Mouse (Mus musculus): ENCODE data around the gene Il34. TPM values are rescaled to one million over a fixed set of nuclear protein-coding genes. Genes with fewer than 3 reads are reported as not detected.

Gene Il34
- total RNA-seq, 2 experiments from 2014 or later = 1.2 to 2.3 TPM

GRCm38 (mm10) chr8:110733036-110733435 lies 72.7 kb downstream of the Il34 start:
- no peak for DNase-seq

- DNase-seq = no peak
These were observed 74.3 kb downstream of the Il34 start for GRCm38 (mm10) chr8:110731346-110731859.

- DNase-seq = peak; percentile 82
These were observed 78.8 kb downstream of the Il34 start for GRCm38 (mm10) chr8:110726893-110727292.

- no peak for DNase-seq
These were observed 80.5 kb downstream of the Il34 start for GRCm38 (mm10) chr8:110725084-110725838.

- no peak for DNase-seq
These were observed 81.2 kb downstream of the Il34 start for GRCm38 (mm10) chr8:110724493-110724892.

- no peak for DNase-seq
These were observed 83.2 kb downstream of the Il34 start for GRCm38 (mm10) chr8:110722414-110723011.

GRCm38 (mm10) chr8:110721606-110722413 lies 83.9 kb downstream of the Il34 start:
- DNase-seq = peak; percentile 64

GRCm38 (mm10) chr8:110720685-110721598 lies 84.8 kb downstream of the Il34 start, which contains the start of gene Mtss1l:
TSS of gene Mtss1l (plus strand) at chr8:110721476.
- peak; percentile 88 for DNase-seq

- no peak for DNase-seq
These were observed 85.6 kb downstream of the Il34 start for GRCm38 (mm10) chr8:110719898-110720653.

GRCm38 (mm10) chr8:110718969-110719670 lies 86.6 kb downstream of the Il34 start:
- DNase-seq = peak; percentile 81

GRCm38 (mm10) chr8:110718209-110718968 lies 87.3 kb downstream of the Il34 start:
- no peak for DNase-seq

GRCm38 (mm10) chr8:110717131-110717530 lies 88.6 kb downstream of the Il34 start:
- no peak for DNase-seq

GRCm38 (mm10) chr8:110716075-110716474 lies 89.6 kb downstream of the Il34 start:
- peak; percentile 70 for DNase-seq

- DNase-seq = no peak
These were observed 90.8 kb downstream of the Il34 start for GRCm38 (mm10) chr8:110714827-110715519.

- DNase-seq = peak; percentile 57
These were observed 92.7 kb downstream of the Il34 start for GRCm38 (mm10) chr8:110713073-110713472.

- peak; percentile 73 for DNase-seq
These were observed 94.3 kb downstream of the Il34 start for GRCm38 (mm10) chr8:110711271-110711934.

GRCm38 (mm10) chr8:110710593-110710992 lies 95.1 kb downstream of the Il34 start:
- no peak for DNase-seq

- no peak for DNase-seq
These were observed 97.3 kb downstream of the Il34 start for GRCm38 (mm10) chr8:110708429-110708828.

Measured in heart, postnatal 4 days (tissue).